Mouse (Mus musculus) c-Kit-positive CD71-positive TER-119-positive erythroid progenitor cells, embryonic 14.5 days (primary cell): ENCODE measurements around the gene Gabrb1.

Source experiments
- DNase-seq: peaks from one replicate; pipeline ENCODE4 v3.0.0-alpha.2; 2013; ENCODE audit warnings: low spot score

Gabrb1 gene

GRCm38 (mm10) chr5:71830342-71830741, 172.4 kb downstream of the Gabrb1 start:
- no peak for DNase-seq

- no peak for DNase-seq
These were observed 184.3 kb downstream of the Gabrb1 start for GRCm38 (mm10) chr5:71842241-71842640.

GRCm38 (mm10) chr5:71898214-71898613, 240.3 kb downstream of the Gabrb1 start:
- DNase-seq, result no peak

GRCm38 (mm10) chr5:71903399-71903798, 245.5 kb downstream of the Gabrb1 start:
- DNase-seq, result no peak

GRCm38 (mm10) chr5:71914028-71914427, 256.1 kb downstream of the Gabrb1 start:
- DNase-seq, result no peak

- DNase-seq, result no peak
These were observed 257.8 kb downstream of the Gabrb1 start for GRCm38 (mm10) chr5:71915711-71916110.

- DNase-seq, result no peak
These were observed 259.3 kb downstream of the Gabrb1 start for GRCm38 (mm10) chr5:71917206-71917605.

GRCm38 (mm10) chr5:71923636-71924035, 265.7 kb downstream of the Gabrb1 start:
- no peak for DNase-seq

GRCm38 (mm10) chr5:71926336-71926735, 268.4 kb downstream of the Gabrb1 start:
- DNase-seq, result no peak

- no peak for DNase-seq
These were observed 272.1 kb downstream of the Gabrb1 start for GRCm38 (mm10) chr5:71930036-71930435.

GRCm38 (mm10) chr5:71951398-71951797, 293.5 kb downstream of the Gabrb1 start:
- no peak for DNase-seq

- DNase-seq, result no peak
These were observed 297.3 kb downstream of the Gabrb1 start for GRCm38 (mm10) chr5:71955070-71955685.

GRCm38 (mm10) chr5:71964876-71965432, 307.0 kb downstream of the Gabrb1 start:
- no peak for DNase-seq

- no peak for DNase-seq
These were observed 307.6 kb downstream of the Gabrb1 start for GRCm38 (mm10) chr5:71965529-71965928.

- no peak for DNase-seq
These were observed 312.4 kb downstream of the Gabrb1 start for GRCm38 (mm10) chr5:71970140-71970800.

- DNase-seq, result no peak
These were observed 314.9 kb downstream of the Gabrb1 start for GRCm38 (mm10) chr5:71972831-71973230.

- no peak for DNase-seq
These were observed 318.2 kb downstream of the Gabrb1 start for GRCm38 (mm10) chr5:71976133-71976532.

- no peak for DNase-seq
These were observed 318.7 kb downstream of the Gabrb1 start for GRCm38 (mm10) chr5:71976571-71977061.

- DNase-seq, result no peak
These were observed 328.6 kb downstream of the Gabrb1 start for GRCm38 (mm10) chr5:71986561-71986960.

GRCm38 (mm10) chr5:71986983-71987398, 329.1 kb downstream of the Gabrb1 start:
- no peak for DNase-seq

- no peak for DNase-seq
These were observed 341.6 kb downstream of the Gabrb1 start for GRCm38 (mm10) chr5:71999466-71999865.

- DNase-seq, result no peak
These were observed 346.0 kb downstream of the Gabrb1 start for GRCm38 (mm10) chr5:72003811-72004435.

- no peak for DNase-seq
These were observed 379.0 kb downstream of the Gabrb1 start for GRCm38 (mm10) chr5:72036954-72037353.
